Mouse (Mus musculus) embryonic facial prominence, embryonic 11.5 days (tissue): ENCODE data around the gene Atp10a. TPM values are rescaled to one million over a fixed set of nuclear protein-coding genes. Genes with fewer than 3 reads are reported as not detected.

Experiments
- ATAC-seq: fragments of 200-750 bp; cut with Nextera tagmentation; replicated peaks from 2 replicates; pipeline ENCODE4 v1.8.0; 2017; ENCODE audit warnings: low read depth; ENCODE audit not compliant: insufficient number of reproducible peaks, low FRiP score, low TSS enrichment
- DNase-seq: peaks from one replicate; pipeline ENCODE4 v3.0.0-alpha.2; 2015; ENCODE audit warnings: low spot score
- H3K27ac ChIP-seq: fragments of 300-500 bp; sonication (generic); replicated peaks from 2 replicates; pipeline ENCODE4 v1.5.1; 2014; ENCODE audit warnings: mild to moderate bottlenecking, low read depth, low read length, control low read depth
- H3K27me3 ChIP-seq: fragments of 300-500 bp; sonication (generic); 2 replicates; pipeline ENCODE4 v1.6.1; 2014; ENCODE audit warnings: mild to moderate bottlenecking, low read length, moderate library complexity, mixed read lengths; ENCODE audit not compliant: control insufficient read depth, insufficient read depth
- H3K36me3 ChIP-seq: fragments of 300-500 bp; sonication (generic); replicated peaks from 2 replicates; pipeline ENCODE4 v1.6.1; 2014; ENCODE audit warnings: low read depth, mild to moderate bottlenecking, low read length, moderate library complexity, mixed read lengths; ENCODE audit not compliant: control insufficient read depth, insufficient read depth
- H3K4me1 ChIP-seq: fragments of 300-500 bp; sonication (generic); 2 replicates; pipeline ENCODE4 v1.6.1; 2014; ENCODE audit warnings: low read length, mixed read lengths; ENCODE audit not compliant: control insufficient read depth, insufficient read depth
- H3K4me2 ChIP-seq: fragments of 300-500 bp; sonication (generic); 2 replicates; pipeline ENCODE4 v1.6.1; 2014; ENCODE audit warnings: low read depth, mild to moderate bottlenecking, control low read depth, low read length, moderate library complexity
- H3K4me3 ChIP-seq: fragments of 300-500 bp; sonication (generic); 2 replicates; pipeline ENCODE4 v1.5.1; 2014; ENCODE audit warnings: low read depth, low read length, control low read depth
- H3K9ac ChIP-seq: fragments of 300-500 bp; sonication (generic); replicated peaks from 2 replicates; pipeline ENCODE4 v1.6.1; 2014; ENCODE audit warnings: mild to moderate bottlenecking, control low read depth, low read length
- H3K9me3 ChIP-seq: fragments of 300-500 bp; sonication (generic); replicated peaks from 2 replicates; pipeline ENCODE4 v1.6.1; 2016; ENCODE audit warnings: mild to moderate bottlenecking, low read length, inconsistent platforms, mixed read lengths; ENCODE audit not compliant: control insufficient read depth
- WGBS: fragments of 180-500 bp; shearing (Covaris S2); extraction: QIAGEN DNeasy Blood & Tissue Kit; methylation state at CpG from one replicate; pipeline ENCODE4 v1.1.7; 2014; 5-methylcytosine and 5-hydroxymethylcytosine counted together
- polyA plus RNA-seq: library from polyadenylated mRNA; unstranded; fragments of >200 nt; fragmentation: Nextera tagmentation; extraction: Ambion mirVana; gene quantifications from 2 replicates; pipeline ENCODE4 v1.2.1, GENCODE M21; 2014

Atp10a gene
- polyA plus RNA-seq, 1 experiment from 2014 or later = 1.9 TPM

DNA sequence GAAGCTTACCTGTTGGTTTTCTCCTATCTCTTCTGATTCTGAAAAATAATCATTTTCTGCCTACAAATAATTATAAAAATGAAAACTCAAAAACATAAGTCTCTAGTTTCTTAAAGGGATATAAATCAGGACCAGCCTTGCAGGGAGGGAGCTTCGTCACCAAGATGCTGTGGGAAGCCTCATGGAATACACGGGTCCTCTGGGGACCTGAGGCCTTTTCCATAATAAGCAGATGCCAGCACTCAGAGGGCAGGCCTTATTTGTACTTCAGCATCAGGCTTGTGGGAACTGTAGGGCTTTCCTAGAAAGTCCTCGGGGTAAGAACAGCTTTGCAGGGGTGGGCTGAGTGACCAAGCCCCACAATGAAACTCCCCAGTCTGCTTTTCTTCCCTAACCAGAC is 20.1 kb downstream of the Atp10a start:
- 58% methylated on average over 3 of the region's 3 CpGs for WGBS
- no peak for ATAC-seq
- Histone ChIP-seq H3K9me3 (no peaks in the 10 kb centered on the region), H3K4me2 (no peak overlapping the region), H3K9ac (no peak overlapping the region), H3K27me3 (no peaks in the 10 kb centered on the region), H3K36me3 (no peaks in the 10 kb centered on the region), H3K27ac (no peak overlapping the region), H3K4me3 (no peak overlapping the region), H3K4me1 (no peaks in the 10 kb centered on the region)
- DNase-seq = no peak

DNA sequence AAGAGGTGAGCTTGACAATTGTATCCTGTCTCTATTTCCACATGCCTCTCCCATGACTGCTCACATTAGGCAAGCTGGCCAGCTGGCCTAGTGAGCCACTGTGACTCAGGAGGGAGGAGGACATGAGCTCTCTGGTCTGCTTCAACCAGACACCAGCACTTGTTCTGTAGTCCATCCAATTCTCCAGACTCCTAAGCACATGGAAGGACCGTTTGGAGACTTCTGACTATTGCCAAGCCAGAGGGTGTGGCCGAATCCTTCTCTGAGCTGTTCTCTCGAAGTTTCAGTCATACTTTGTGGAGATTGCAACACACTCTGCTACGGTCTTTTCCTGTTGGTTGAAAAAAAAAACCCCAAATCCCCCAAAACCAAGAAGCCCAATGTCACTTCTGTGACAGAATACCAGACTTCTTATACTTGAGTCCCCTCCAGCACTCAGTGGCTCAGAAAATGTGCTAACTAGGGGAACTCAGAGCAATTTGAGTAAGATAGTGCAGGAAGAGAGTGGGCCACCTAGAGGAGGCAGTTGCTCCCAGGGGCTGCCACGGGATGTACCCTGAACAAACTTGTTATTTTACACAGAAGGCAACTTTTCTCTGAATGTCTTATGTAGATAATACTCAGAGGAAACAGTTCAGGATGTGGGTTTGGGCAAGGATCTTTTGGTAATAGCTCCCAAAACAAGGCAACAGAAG is 21.3 kb downstream of the Atp10a start:
- no peaks in the 10 kb centered on the region for H3K9me3 ChIP-seq
- DNase-seq = no peak

DNA sequence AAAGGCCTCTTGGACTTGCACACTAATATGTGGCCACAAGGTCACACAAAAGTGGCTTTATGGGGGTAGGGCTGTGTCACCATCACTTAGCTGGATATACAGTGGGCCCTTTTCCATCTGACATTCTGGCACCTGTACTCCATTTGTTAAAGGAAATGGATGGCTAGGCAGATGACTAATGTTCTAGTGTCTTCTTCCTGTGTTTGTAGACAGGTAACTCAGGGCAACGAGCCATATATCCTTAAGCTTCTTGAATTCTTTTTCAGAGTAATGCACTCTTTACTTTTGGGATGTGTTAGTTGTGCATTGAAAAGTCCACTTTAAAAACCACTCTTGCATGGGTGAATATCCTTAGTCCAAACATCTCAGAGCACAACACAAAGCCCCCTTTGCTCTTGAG is 30.0 kb downstream of the Atp10a start:
- no peak overlapping the region for H3K9ac ChIP-seq
- H3K4me2 ChIP-seq = no peak overlapping the region

More for the DNA sequence above, 21.3 kb downstream of the Atp10a start:
- WGBS = 73% methylated on average over 5 of the region's 5 CpGs
- no peak for ATAC-seq
- H3K4me3 ChIP-seq = no peak overlapping the region
- no peak overlapping the region for H3K27ac ChIP-seq
- H3K9ac ChIP-seq = no peak overlapping the region
- H3K36me3 ChIP-seq = no peaks in the 10 kb centered on the region
- no peaks in the 10 kb centered on the region for H3K4me1 ChIP-seq
- H3K4me2 ChIP-seq = no peak overlapping the region
- no peaks in the 10 kb centered on the region for H3K27me3 ChIP-seq

DNA sequence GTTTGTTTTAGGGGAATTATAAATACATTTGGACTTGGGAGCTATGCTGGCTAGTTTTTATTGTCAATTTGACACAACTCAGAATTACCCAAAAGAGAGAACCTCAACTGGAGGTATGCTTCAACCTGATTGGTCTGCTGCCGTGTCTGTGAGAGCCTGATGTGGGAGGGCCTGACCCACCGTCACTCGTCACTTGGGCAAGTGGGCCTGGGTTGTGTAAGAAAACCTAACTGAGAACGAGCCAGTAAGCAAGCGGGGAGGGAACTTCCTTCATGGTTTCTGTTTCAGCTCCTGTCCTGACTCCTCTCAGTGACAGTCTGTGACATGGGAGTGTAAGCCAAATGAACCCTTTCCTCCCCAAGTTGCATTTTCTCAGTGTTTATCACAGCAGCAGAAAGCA is 30.6 kb downstream of the Atp10a start:
- no peaks in the 10 kb centered on the region for H3K9me3 ChIP-seq
- H3K27ac ChIP-seq = no peak overlapping the region
- DNase-seq (no peak), ATAC-seq (no peak)
- H3K4me1 ChIP-seq = no peaks in the 10 kb centered on the region
- H3K36me3 ChIP-seq = no peaks in the 10 kb centered on the region
- WGBS = 75% methylated on average over 5 of the region's 5 CpGs
- no peak overlapping the region for H3K4me3 ChIP-seq
- no peak overlapping the region for H3K4me2 ChIP-seq
- no peak overlapping the region for H3K9ac ChIP-seq
- no peaks in the 10 kb centered on the region for H3K27me3 ChIP-seq

More for the DNA sequence above, 30.0 kb downstream of the Atp10a start:
- Histone ChIP-seq H3K27me3 (no peaks in the 10 kb centered on the region), H3K4me1 (no peaks in the 10 kb centered on the region), H3K9me3 (no peaks in the 10 kb centered on the region), H3K36me3 (no peaks in the 10 kb centered on the region), H3K4me3 (no peak overlapping the region), H3K27ac (no peak overlapping the region)
- DNase-seq (no peak), ATAC-seq (no peak)
- WGBS = 78% methylated on average over 1 of the region's 1 CpGs

DNA sequence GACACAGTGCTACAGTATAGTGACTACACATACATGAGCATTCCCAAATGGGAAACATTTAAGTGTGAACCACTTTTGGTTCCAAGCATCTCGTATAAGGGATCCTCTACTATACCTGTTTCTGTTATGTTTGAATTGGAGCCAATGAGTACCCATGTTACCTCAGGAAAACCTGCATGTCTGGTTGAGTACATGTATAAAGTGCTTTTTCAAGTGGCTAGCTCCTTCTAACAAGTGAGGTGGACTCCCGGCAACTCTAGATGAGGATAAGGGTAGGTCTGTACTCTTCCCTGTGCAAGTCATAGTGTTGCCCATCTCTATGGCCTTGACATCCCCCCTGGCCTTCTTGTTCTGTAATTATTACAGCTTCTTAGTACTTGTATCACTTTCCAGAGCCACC is 31.0 kb downstream of the Atp10a start:
- ATAC-seq (no peak), DNase-seq (no peak)
- H3K4me2 ChIP-seq = no peak overlapping the region
- no peaks in the 10 kb centered on the region for H3K9me3 ChIP-seq
- no peak overlapping the region for H3K27ac ChIP-seq
- 87% methylated on average over 2 of the region's 2 CpGs for WGBS
- H3K9ac ChIP-seq = no peak overlapping the region
- H3K36me3 ChIP-seq = no peaks in the 10 kb centered on the region
- no peaks in the 10 kb centered on the region for H3K4me1 ChIP-seq
- H3K4me3 ChIP-seq = no peak overlapping the region
- H3K27me3 ChIP-seq = no peaks in the 10 kb centered on the region

DNA sequence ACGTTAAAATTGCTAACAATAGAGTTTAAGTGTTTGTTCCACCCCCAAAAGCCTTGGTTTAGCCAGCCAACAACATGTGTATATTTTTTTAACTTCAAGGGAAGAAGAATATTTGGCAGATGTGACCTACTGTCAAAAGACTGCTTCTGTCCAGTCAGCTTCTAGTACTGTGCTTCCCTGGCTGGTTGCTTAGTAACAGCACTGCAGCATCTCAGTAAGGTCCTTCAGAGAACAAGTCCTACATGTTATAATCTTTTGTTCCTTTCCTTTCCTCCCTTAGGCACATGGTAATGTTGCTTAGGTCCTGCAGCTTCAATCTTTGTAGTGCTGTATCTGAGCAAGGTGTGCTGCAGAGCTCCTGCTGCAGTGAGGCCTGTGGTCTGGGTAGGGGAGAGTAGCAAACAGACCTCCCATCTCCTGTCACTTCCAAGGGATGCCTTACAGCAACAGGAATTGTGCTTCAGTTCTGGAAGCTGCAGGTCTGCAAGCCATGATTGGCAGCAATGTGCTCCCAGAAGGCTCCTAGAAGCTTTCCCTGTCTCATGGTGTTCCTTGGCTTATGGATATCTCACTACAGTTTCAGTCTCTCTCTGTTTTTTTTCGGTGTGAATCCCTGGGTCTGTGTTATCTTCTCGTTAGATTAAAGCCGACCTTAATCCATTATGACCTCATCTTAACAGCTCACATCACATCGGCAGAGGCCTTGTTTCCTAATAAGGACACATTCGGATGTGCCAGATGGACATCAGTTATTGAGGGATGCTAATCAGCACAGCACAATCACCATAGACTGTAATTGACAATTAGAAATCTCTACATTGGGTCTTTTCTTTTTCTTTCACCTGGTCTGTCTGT is 34.3 kb downstream of the Atp10a start:
- 88% methylated on average over 6 of the region's 6 CpGs for WGBS
- no peaks in the 10 kb centered on the region for H3K9me3 ChIP-seq

DNA sequence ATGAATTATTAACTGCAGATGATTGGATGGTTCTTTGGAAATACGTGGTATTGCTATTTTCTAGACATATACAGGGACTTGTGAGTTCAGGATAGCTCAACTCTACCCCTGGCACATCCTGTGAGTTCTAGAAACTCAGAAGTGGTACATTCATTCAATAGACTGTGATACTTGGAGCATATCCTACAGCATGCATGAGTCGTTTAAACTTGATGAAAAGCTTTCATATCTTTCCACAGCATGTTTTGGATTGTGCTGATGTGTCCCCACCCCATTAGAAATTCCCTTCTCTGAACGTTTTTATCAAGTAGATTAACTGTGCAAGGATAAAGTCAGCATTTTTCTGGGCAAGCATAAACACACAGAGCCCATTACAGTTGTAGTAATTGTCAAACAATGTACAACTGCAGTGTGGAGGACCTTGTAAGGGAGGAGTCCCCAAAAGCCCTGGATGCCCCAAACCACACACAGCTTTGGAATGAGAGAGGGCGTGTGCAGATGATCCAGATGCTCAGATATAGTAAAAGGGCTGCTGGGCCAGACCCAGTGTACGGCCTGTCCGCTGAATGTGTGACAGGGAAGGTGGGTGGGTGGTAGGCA is 35.1 kb downstream of the Atp10a start:
- Histone ChIP-seq H3K36me3 (no peaks in the 10 kb centered on the region), H3K9ac (no peak overlapping the region), H3K4me1 (no peaks in the 10 kb centered on the region), H3K4me2 (no peak overlapping the region), H3K27ac (no peak overlapping the region), H3K27me3 (no peaks in the 10 kb centered on the region), H3K4me3 (no peak overlapping the region), H3K9me3 (no peaks in the 10 kb centered on the region)
- DNase-seq (no peak), ATAC-seq (no peak)
- WGBS = 79% methylated on average over 6 of the region's 6 CpGs

More for the DNA sequence above, 34.3 kb downstream of the Atp10a start:
- H3K9ac ChIP-seq = no peak overlapping the region
- H3K27me3 ChIP-seq = no peaks in the 10 kb centered on the region
- no peak for ATAC-seq
- DNase-seq = no peak
- no peak overlapping the region for H3K4me3 ChIP-seq
- H3K36me3 ChIP-seq = no peaks in the 10 kb centered on the region
- no peak overlapping the region for H3K27ac ChIP-seq
- no peak overlapping the region for H3K4me2 ChIP-seq
- no peaks in the 10 kb centered on the region for H3K4me1 ChIP-seq

DNA sequence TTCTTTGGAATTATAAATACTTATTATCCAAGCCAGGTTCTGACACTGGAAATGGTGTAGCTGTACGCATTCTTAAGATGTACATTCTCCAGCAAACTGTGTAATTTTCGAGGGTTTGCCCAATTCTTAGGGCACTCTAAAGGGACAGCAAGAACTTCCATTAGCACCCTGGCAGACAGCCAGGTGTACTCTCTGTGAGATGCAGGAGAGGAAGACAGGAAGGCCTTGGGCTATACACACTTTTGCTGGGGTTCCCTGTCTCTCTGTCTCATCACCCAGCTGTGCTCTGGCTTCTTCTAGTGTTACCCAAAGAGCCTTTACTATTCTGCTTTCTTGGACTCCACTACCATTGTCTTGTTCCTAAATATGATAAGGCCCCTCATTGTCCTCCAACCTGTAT is 36.7 kb downstream of the Atp10a start:
- Histone ChIP-seq H3K9me3 (no peaks in the 10 kb centered on the region), H3K9ac (no peak overlapping the region), H3K27me3 (no peaks in the 10 kb centered on the region), H3K4me1 (no peaks in the 10 kb centered on the region), H3K36me3 (no peaks in the 10 kb centered on the region), H3K27ac (no peak overlapping the region), H3K4me2 (no peak overlapping the region), H3K4me3 (no peak overlapping the region)
- no peak for ATAC-seq
- 86% methylated on average over 2 of the region's 2 CpGs for WGBS
- no peak for DNase-seq
